Mouse (Mus musculus) cerebellum, postnatal 14 days (tissue): ENCODE data around the gene Gdpd2.

Source experiments
- DNase-seq, 2 experiments: peaks; one replicate each; pipeline ENCODE4 v3.0.0; 2021; ENCODE audit warnings: mixed read lengths in 2 of 2

The Gdpd2 gene

GRCm38 (mm10) chrX:100729665-100730188, at the start of gene Gdpd2:
Gene Gdpd2 (plus strand): TSS chrX:100729873.
- peak; percentile 56 to 66 for DNase-seq

- DNase-seq: no peak
Measured at GRCm38 (mm10) chrX:100686527-100686926, 43.1 kb upstream of the Gdpd2 start.

GRCm38 (mm10) chrX:100687360-100688032, 42.2 kb upstream of the Gdpd2 start:
- DNase-seq: no peak

- DNase-seq: no peak
Measured at GRCm38 (mm10) chrX:100688033-100688370, 41.7 kb upstream of the Gdpd2 start.

- no peak for DNase-seq
Measured at GRCm38 (mm10) chrX:100696776-100697175, 32.9 kb upstream of the Gdpd2 start.

- DNase-seq: no peak
Measured at GRCm38 (mm10) chrX:100708032-100708431, 21.6 kb upstream of the Gdpd2 start.

- no peak for DNase-seq
Measured at GRCm38 (mm10) chrX:100716173-100716572, 13.5 kb upstream of the Gdpd2 start.

GRCm38 (mm10) chrX:100728947-100729346, 726 bp upstream of the Gdpd2 start:
- DNase-seq: peak; percentile 20 to 23

- no peak for DNase-seq
Measured at GRCm38 (mm10) chrX:100730266-100730665, 593 bp downstream of the Gdpd2 start.

GRCm38 (mm10) chrX:100734359-100734758, 4.7 kb downstream of the Gdpd2 start:
- DNase-seq: no peak

GRCm38 (mm10) chrX:100738918-100739317, 9.2 kb downstream of the Gdpd2 start:
- DNase-seq: peak; percentile 73 to 78

- peak; percentile 25 to 37 for DNase-seq
Measured at GRCm38 (mm10) chrX:100739443-100739842, 9.8 kb downstream of the Gdpd2 start.

- no peak for DNase-seq
Measured at GRCm38 (mm10) chrX:100740785-100741184, 11.1 kb downstream of the Gdpd2 start.

GRCm38 (mm10) chrX:100741940-100742339, 12.3 kb downstream of the Gdpd2 start:
- DNase-seq: peak; percentile 67 to 86

GRCm38 (mm10) chrX:100765855-100766254, 36.2 kb downstream of the Gdpd2 start:
- peak in 1 of 2 experiments; percentile 43 for DNase-seq

GRCm38 (mm10) chrX:100767181-100767884, 37.7 kb downstream of the Gdpd2 start, which contains the start of gene Dlg3:
Gene Dlg3 (plus strand): TSS chrX:100767722.
- peak; percentile 75 to 77 for DNase-seq

GRCm38 (mm10) chrX:100767885-100768626, 38.4 kb downstream of the Gdpd2 start:
- DNase-seq: peak in 1 of 2 experiments; percentile 48

- DNase-seq: peak; percentile 51
Measured at GRCm38 (mm10) chrX:100769281-100769680, 39.6 kb downstream of the Gdpd2 start.

GRCm38 (mm10) chrX:100774341-100774811, 44.7 kb downstream of the Gdpd2 start:
- peak; percentile 52 to 70 for DNase-seq

- DNase-seq: no peak
Measured at GRCm38 (mm10) chrX:100775405-100775804, 45.7 kb downstream of the Gdpd2 start.

GRCm38 (mm10) chrX:100776494-100776893, 46.8 kb downstream of the Gdpd2 start:
- DNase-seq: peak; percentile 75 to 76

GRCm38 (mm10) chrX:100776985-100777654, 47.4 kb downstream of the Gdpd2 start:
- DNase-seq: peak; percentile 70 to 72
